Mouse (Mus musculus) heart, embryonic 10.5 days (tissue): Measurements from ENCODE around the gene Zfhx3. TPM values are rescaled to one million over a fixed set of nuclear protein-coding genes. Genes with fewer than 3 reads are reported as not detected.

Experiments
- DNase-seq: peaks from one replicate; pipeline ENCODE4 v3.0.0-alpha.2; 2017; ENCODE audit warnings: low spot score
- H3K27ac ChIP-seq: fragments of 300-500 bp; sonication (generic); 2 replicates; pipeline ENCODE4 v1.5.1; 2016; ENCODE audit warnings: mild to moderate bottlenecking
- H3K27me3 ChIP-seq: fragments of 300-500 bp; sonication (generic); 2 replicates; pipeline ENCODE4 v1.6.1; 2016; ENCODE audit warnings: mild to moderate bottlenecking; ENCODE audit not compliant: poor library complexity, insufficient read depth, severe bottlenecking
- H3K36me3 ChIP-seq: fragments of 300-500 bp; sonication (generic); 2 replicates; pipeline ENCODE4 v1.6.1; 2016; ENCODE audit warnings: mild to moderate bottlenecking, moderate library complexity
- H3K4me1 ChIP-seq: fragments of 300-500 bp; sonication (generic); 2 replicates; pipeline ENCODE4 v1.6.1; 2016; ENCODE audit warnings: mild to moderate bottlenecking
- H3K4me3 ChIP-seq: fragments of 300-500 bp; sonication (generic); 2 replicates; pipeline ENCODE4 v1.5.1; 2016; ENCODE audit warnings: mild to moderate bottlenecking, moderate library complexity
- H3K9me3 ChIP-seq: fragments of 300-500 bp; sonication (generic); 2 replicates; pipeline ENCODE4 v1.6.1; 2016; ENCODE audit warnings: mild to moderate bottlenecking, moderate library complexity
- WGBS: fragments of 180-500 bp; shearing (Covaris S2); methylation state at CpG from one replicate; pipeline ENCODE4 v1.1.7; 2016; 5-methylcytosine and 5-hydroxymethylcytosine counted together
- polyA plus RNA-seq: library from polyadenylated mRNA; unstranded; fragments of >200 nt; fragmentation: Nextera tagmentation; extraction: Ambion mirVana; gene quantifications from 2 replicates; pipeline ENCODE4 v1.2.1, GENCODE M21; 2016

The Zfhx3 gene
- polyA plus RNA-seq, 1 experiment from 2014 or later = 9.7 TPM

DNA sequence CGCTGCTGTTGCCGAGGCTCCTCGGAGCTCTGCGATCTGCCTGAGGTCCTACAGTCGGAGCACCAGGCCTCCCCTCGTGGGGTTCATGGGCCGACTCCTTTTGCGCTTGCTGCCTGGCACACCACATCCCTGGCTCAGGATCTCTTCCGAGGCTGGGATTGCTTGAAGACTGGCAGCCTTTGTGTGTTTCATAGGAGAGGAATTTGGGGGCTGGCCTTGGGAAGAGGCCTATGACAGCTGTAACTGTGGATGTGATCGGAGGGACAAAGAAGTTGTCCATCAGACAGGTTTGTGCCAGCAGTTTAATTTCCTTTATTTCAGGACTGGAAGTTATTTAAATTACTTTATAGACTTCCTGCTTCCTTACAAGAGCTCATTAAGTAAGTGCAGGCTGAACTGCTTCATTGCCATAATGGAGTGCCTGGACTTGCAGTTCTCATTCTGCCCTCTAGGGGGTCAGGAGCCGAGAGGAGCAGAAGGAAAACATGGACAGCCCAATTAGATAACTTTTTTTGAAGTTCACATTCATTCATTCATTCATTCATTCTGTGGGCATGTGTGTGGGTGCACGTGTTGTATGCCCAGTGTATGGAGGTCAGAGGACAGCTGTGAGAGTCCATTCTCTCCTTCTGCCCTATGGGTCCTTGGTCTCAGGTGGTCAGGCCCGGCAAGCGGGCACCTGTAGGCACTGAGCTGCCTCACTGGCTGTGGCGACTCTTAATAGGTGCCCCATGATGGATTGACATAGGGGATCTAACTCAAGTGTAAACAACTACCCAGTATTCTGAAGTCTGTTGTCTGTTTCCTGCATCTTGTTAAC, 817.3 kb downstream of the Zfhx3 start:
- H3K9me3 ChIP-seq = no peaks in the 10 kb centered on the region
- no peak for DNase-seq
- H3K27ac ChIP-seq = peak overlapping the region; percentile 73; the same call in 1 of the 2 replicates
- no peaks in the 10 kb centered on the region for H3K36me3 ChIP-seq
- no peak overlapping the region for H3K4me3 ChIP-seq
- H3K4me1 ChIP-seq = peaks cover 67% of the 10 kb centered on the region
- no peaks in the 10 kb centered on the region for H3K27me3 ChIP-seq
- WGBS = 68% methylated on average over 15 of the region's 15 CpGs

DNA sequence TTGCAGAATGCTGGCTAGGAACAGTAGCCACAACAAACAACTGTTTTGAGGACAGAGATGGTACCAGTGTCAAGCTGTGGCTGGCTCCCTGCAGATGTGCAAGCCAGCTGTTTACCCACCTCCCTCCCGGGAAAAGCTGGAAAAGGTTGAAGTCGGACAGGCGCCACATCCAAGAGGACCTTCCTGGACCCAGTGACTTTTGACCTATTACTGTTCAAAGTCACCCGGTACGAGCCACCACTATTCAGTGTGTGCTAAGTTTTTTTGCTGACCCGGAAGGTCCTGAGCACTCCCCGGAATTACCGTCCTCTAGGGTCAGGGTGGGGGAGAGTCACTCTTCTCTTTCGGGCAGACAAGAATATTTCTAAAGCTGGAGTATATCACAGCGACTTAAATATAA, 818.3 kb downstream of the Zfhx3 start:
- DNase-seq = no peak
- Histone ChIP-seq H3K4me1 (peaks cover 72% of the 10 kb centered on the region), H3K4me3 (no peak overlapping the region), H3K27me3 (no peaks in the 10 kb centered on the region), H3K36me3 (no peaks in the 10 kb centered on the region), H3K9me3 (no peaks in the 10 kb centered on the region), H3K27ac (no peak overlapping the region)
- WGBS = 70% methylated on average over 10 of the region's 10 CpGs

DNA sequence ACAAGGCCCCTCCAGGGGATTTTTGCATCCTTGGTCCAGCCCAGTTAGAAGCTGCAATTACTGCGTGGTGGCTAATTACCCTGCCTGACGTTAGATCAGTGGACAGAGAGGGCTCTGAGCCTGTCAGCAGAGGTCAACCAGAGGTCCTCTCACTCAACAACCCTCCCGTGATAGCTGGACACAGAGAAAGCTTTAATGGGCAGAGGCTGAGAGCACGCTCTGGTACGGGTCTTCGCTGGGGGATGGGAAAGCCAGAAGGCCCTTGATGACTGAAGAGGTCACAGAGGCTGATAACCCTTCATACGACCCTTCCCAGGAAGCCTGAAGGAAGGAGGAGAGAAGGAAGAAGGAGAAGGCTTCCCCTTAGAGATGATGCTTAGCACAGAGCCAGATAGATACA, 820.1 kb downstream of the Zfhx3 start:
- H3K4me3 ChIP-seq = no peak overlapping the region
- no peaks in the 10 kb centered on the region for H3K27me3 ChIP-seq
- peak overlapping the region; percentile 70 for H3K27ac ChIP-seq
- 6% methylated on average over 7 of the region's 7 CpGs for WGBS
- DNase-seq = no peak
- no peaks in the 10 kb centered on the region for H3K9me3 ChIP-seq
- H3K4me1 ChIP-seq = peaks cover 88% of the 10 kb centered on the region
- H3K36me3 ChIP-seq = no peaks in the 10 kb centered on the region

DNA sequence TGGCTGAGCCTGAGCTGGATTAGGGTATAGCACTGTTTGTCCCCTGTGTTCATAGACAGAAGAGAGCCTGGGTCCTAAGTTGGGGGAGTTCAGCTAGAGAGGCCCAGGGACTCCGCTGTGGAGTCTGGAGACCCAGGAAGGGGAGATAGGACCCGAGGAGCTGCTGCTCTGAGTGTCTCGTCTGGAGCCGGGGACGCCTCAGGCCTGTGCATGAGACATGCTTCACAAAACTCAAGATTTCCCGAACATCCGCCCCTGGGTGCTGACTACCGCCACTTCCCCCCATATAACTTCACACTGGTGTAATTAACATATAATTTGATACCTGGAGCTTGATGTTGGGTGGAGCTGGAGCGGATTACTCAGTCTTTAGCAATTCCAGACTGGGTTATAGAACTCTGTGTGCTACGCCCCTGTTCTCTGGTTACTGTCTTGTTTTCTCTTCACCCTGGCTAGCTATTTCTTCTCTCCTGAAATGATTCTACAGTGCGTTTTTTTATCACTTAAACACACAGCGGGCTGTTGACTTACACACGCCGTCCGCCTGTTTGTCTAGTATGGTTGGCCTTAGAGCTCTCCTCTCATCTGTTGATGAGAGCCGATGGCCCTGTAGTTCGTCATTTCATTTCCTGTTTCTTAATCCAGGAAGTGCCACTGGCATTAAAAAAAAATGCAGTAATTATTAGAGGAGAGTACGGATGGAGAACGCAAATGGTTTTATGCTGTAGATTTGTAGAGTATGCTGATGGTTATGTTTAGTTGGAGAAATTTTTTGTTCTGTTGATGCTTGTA, 822.2 kb downstream of the Zfhx3 start:
- peak overlapping the region; percentile 74 for H3K27ac ChIP-seq
- WGBS = 56% methylated on average over 19 of the region's 19 CpGs
- no peaks in the 10 kb centered on the region for H3K27me3 ChIP-seq
- H3K4me3 ChIP-seq = no peak overlapping the region
- no peaks in the 10 kb centered on the region for H3K36me3 ChIP-seq
- DNase-seq = no peak
- H3K9me3 ChIP-seq = no peaks in the 10 kb centered on the region
- H3K4me1 ChIP-seq = peaks cover 86% of the 10 kb centered on the region

DNA sequence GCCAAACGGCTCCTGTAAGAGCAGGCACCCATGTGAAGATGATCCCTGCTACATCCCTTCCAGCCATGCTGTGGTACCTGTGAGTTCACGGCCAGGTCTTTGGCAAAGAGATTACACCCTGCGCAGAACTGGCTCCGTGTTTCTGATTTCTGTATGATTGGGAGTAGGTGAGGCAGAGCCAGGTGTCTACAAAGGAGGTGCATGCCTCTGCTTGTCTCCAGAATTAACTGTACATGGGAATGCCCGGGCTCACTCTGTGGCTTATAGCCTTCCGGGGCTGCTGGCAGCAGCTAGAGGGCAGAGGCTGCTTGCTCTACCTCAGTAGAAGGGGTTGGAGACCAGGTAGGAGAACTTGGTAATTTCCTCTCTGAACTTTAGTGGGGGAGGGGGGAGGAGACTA, 823.7 kb downstream of the Zfhx3 start:
- Histone ChIP-seq H3K36me3 (no peaks in the 10 kb centered on the region), H3K4me1 (peaks cover 80% of the 10 kb centered on the region), H3K9me3 (no peaks in the 10 kb centered on the region), H3K27ac (no peak overlapping the region), H3K27me3 (no peaks in the 10 kb centered on the region), H3K4me3 (no peak overlapping the region)
- 79% methylated on average over 6 of the region's 6 CpGs for WGBS
- no peak for DNase-seq

DNA sequence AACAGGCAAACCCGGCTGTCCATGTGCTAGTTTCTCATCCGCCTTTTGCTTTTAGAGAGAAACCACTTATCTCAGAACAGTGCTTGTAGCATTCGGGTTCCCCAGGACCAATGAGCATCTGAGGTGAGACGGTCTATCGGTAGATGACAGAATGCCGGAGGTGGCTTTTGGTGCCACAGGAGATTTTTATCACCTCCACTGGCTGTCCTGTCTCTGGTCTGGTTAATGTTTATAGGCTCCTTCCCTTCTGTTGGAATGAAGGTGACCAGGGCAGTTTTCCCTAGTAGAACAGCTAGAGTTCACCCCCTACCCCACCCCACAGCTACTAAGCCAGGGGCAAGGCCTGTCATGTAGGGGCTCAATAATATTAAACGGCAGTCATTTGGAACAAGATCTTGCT, 825.6 kb downstream of the Zfhx3 start:
- Histone ChIP-seq H3K27ac (no peak overlapping the region), H3K4me1 (peaks cover 72% of the 10 kb centered on the region), H3K4me3 (no peak overlapping the region), H3K36me3 (no peaks in the 10 kb centered on the region), H3K9me3 (no peaks in the 10 kb centered on the region), H3K27me3 (no peaks in the 10 kb centered on the region)
- no peak for DNase-seq
- 43% methylated on average over 7 of the region's 7 CpGs for WGBS

DNA sequence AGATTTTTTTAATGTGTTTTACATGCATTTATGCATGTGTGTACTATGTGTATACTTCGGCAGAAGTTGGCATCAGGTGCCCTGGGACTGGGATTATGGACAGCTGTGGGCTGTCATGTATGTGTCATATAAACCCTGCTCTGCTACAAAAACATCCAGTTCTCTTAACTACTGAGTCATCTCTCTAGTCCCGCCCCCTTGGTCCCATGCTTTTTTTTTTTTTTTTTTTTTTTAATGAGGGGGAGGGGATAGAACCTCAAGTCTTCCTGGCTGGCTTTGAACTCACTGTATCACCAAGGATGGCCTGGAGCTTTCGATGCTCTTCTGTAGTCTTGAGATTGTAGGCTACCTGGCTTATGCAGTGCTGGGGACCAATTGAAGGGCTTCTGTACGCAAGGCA, 827.9 kb downstream of the Zfhx3 start:
- Histone ChIP-seq H3K27me3 (no peaks in the 10 kb centered on the region), H3K9me3 (no peaks in the 10 kb centered on the region), H3K4me3 (no peak overlapping the region), H3K36me3 (no peaks in the 10 kb centered on the region), H3K27ac (no peak overlapping the region), H3K4me1 (peaks cover 69% of the 10 kb centered on the region)
- DNase-seq = no peak
- 89% methylated on average over 4 of the region's 4 CpGs for WGBS

DNA sequence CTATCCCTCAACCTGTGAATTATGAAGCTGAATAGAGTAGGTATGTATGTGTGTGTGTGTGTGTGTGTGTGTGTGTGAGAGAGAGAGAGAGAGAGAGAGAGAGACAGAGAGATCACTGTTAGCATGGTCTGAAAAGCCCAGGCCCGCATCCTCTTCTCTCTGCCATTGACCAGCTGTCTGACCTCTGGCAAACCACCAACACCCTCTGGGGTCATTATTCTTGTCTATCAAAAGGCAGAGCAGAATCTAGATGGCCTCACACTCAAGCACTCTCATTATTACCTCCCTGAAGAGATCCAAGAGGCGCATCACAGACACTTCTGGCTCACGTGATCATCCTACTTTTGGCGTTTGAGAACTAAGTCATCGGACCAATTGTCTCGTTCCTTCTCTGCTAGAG, 831.0 kb downstream of the Zfhx3 start:
- DNase-seq = no peak
- Histone ChIP-seq H3K27me3 (no peaks in the 10 kb centered on the region), H3K9me3 (no peaks in the 10 kb centered on the region), H3K4me3 (no peak overlapping the region), H3K36me3 (no peaks in the 10 kb centered on the region), H3K27ac (no peak overlapping the region), H3K4me1 (peaks cover 70% of the 10 kb centered on the region)
- WGBS = 88% methylated on average over 6 of the region's 6 CpGs

DNA sequence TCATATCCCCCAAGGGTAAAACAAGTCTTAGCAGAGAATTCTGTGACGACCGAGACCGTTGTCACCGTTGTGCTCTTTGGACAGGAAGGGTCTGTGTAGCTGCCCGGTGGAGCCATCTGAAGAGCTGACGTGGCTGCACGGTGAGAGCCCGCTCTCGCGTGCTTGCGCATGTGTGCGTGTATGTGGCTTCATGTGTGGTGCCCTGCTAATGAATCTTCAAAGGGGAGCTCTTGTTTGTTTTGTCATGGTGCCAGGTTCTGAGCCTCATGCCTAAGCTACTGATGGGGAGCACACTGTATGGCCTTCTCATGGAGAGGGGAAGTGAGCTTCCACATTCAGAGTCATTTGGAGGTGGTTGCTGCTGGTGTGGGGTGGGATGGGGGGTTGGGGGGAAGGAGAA, 835.6 kb downstream of the Zfhx3 start:
- Histone ChIP-seq H3K4me1 (peaks cover 75% of the 10 kb centered on the region), H3K4me3 (no peak overlapping the region), H3K27ac (0 out of 2 replicates have a peak overlapping the region, but pooled peaks have one; percentile 30), H3K27me3 (no peaks in the 10 kb centered on the region), H3K9me3 (no peaks in the 10 kb centered on the region), H3K36me3 (no peaks in the 10 kb centered on the region)
- 88% methylated on average over 12 of the region's 12 CpGs for WGBS
- DNase-seq = no peak

DNA sequence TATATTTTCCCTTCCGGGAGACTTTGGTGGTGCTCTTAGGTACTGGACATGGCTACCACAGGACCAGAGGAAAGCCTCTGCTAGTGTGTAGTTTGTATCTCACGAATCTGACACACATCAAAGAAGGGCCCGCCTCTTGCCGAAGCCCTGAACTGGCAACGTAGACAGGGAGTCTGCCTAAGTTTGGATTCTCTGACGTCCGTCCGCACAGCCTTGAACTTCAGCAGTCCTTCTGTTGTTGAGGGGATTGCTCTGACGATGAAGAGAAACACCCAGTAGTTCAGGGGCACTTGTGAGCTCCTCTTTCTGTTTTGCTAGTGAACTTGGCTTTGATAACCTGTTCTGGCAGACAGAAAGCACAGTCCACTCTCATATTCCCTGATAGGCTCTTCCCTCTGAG, 836.1 kb downstream of the Zfhx3 start:
- 66% methylated on average over 9 of the region's 9 CpGs for WGBS
- no peaks in the 10 kb centered on the region for H3K36me3 ChIP-seq
- DNase-seq = no peak
- H3K9me3 ChIP-seq = no peaks in the 10 kb centered on the region
- no peak overlapping the region for H3K27ac ChIP-seq
- peaks cover 75% of the 10 kb centered on the region for H3K4me1 ChIP-seq
- no peak overlapping the region for H3K4me3 ChIP-seq
- no peaks in the 10 kb centered on the region for H3K27me3 ChIP-seq

DNA sequence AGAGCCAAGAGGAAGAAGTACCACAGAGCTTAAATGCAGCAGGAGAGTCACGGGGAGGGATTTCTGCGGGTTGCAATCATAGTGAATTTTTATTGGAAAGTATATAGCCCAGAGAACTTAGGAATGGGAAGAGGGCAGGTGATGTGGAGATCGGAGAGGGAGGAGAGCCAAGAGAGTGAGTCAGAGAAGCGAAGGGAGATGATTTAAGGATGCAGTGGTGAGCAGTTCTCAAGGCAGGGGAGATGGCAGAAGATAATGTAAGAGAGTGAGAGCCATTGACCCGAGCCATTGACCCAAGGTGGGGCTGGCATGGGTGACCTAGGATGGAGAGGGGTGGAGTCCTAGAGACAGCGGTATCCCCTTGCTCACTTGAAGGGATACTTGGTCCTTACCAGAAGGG, 838.3 kb downstream of the Zfhx3 start:
- H3K27me3 ChIP-seq = no peaks in the 10 kb centered on the region
- H3K4me3 ChIP-seq = no peak overlapping the region
- no peaks in the 10 kb centered on the region for H3K36me3 ChIP-seq
- H3K9me3 ChIP-seq = no peaks in the 10 kb centered on the region
- no peak overlapping the region for H3K27ac ChIP-seq
- DNase-seq = no peak
- WGBS = 81% methylated on average over 6 of the region's 6 CpGs
- H3K4me1 ChIP-seq = peaks cover 55% of the 10 kb centered on the region

DNA sequence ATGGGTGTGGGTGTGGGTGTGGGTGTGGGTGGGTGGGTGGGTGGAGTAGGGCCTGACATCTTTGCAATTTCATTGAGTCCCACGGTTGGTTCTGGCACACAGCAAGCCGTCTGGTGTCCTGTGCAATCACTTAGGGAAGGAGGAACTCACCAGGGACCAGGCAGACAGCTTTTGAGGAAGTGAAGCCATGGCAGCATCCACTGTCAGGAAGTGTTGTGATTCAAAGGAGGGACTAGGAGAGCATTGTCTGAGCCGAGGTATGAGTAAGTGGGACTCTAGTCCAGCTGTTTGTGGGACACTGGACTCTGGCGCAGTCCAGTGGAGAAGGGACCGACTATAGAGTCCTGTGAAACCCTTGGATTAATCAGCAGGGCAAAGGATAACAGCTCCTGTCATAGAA, 838.7 kb downstream of the Zfhx3 start:
- Histone ChIP-seq H3K27ac (no peak overlapping the region), H3K27me3 (no peaks in the 10 kb centered on the region), H3K9me3 (no peaks in the 10 kb centered on the region), H3K4me3 (no peak overlapping the region), H3K36me3 (no peaks in the 10 kb centered on the region), H3K4me1 (peaks cover 51% of the 10 kb centered on the region)
- DNase-seq = no peak
- 71% methylated on average over 5 of the region's 5 CpGs for WGBS

DNA sequence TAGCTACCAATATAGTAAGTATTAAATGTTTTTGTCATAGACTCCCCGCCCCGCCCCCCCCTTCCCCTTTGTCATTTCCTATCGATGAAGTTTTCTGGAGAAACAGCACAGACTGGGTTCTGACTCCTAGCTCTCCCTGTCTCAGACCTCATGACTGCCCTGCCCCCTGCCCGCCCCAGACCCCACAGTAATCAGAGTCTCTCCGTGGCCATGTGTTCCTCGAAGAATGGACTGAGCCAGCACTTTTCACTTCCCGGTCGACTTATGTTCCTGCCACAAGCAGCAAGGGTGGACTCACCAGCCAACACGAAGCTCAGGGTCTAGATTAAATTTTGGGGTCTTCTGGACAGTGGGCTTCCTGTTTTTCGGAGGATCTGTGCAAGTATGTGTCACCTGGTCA, 840.7 kb downstream of the Zfhx3 start:
- 61% methylated on average over 9 of the region's 10 CpGs for WGBS
- DNase-seq = no peak
- no peaks in the 10 kb centered on the region for H3K36me3 ChIP-seq
- no peak overlapping the region for H3K4me3 ChIP-seq
- no peaks in the 10 kb centered on the region for H3K9me3 ChIP-seq
- H3K4me1 ChIP-seq = peaks cover 39% of the 10 kb centered on the region
- H3K27ac ChIP-seq = no peak overlapping the region
- H3K27me3 ChIP-seq = no peaks in the 10 kb centered on the region
